Mouse (Mus musculus): ENCODE results near the gene Ncs1.
A peak's percentile ranks its signal among the peaks of the same experiment; 100 is the strongest.

Ncs1 gene

DNA sequence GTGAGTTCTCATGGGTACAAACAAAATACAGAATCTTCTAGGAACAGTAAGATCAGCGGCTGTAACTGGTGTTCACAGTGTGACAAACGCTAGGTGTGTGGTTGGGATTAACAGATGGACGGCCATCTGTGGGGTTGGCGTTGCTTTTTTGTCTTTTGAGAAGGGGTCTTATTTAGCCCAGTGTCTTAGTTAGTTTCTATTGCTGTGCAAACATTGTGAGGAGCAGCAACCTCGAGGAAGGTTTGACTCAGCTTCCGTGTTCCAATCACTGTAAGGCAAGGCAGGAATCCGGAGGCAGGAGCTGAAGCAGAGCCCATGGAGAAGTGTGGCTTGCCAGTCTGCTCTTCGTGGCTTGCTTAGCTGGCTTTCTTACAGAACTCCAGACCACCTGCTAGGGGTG lies 35.5 kb downstream of the Ncs1 start:
- no peak for DNase-seq

GRCm38 (mm10) chr2:31282266-31282665 lies 36.6 kb downstream of the Ncs1 start:
- no peak for DNase-seq

GRCm38 (mm10) chr2:31282880-31283279 lies 37.3 kb downstream of the Ncs1 start:
- no peak for DNase-seq

DNA sequence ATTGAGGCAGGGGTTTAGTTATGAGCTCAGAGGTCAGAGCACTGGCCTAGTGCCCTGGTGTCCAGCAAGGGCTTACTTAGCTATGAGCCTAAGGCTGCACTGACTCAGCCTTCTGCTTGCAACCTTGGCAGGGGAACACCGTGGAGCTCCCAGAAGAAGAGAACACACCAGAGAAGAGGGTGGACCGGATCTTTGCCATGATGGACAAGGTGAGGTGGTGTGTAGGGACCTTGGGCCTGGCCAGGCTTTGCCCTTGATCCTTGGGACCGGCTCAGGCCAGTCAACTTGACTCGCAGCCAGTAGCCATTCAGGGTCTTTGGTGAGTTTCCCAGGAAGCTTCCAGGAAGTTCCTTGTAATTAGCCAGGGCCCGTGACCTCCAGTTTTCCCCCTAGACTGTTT lies 38.9 kb downstream of the Ncs1 start:
- DNase-seq, result no peak

DNA sequence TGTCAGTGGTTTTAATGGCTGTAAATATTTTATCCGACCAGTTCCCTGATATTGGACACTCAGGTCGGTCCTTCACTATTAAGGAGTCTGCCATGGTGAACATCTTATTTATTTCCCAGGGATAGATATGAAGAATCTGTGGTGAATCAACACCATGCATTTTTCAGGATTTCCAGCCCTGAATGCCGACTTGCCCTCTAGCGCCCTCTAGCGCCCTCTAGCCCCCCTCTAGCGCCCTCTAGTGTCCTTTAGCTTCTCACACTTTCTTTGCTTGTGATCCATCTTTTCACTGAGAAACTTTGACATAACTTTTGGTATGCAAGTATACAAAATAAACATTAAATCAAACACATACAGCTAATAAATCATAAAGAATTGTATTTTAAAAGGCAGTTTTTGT lies 45.8 kb downstream of the Ncs1 start:
- no peak for DNase-seq

DNA sequence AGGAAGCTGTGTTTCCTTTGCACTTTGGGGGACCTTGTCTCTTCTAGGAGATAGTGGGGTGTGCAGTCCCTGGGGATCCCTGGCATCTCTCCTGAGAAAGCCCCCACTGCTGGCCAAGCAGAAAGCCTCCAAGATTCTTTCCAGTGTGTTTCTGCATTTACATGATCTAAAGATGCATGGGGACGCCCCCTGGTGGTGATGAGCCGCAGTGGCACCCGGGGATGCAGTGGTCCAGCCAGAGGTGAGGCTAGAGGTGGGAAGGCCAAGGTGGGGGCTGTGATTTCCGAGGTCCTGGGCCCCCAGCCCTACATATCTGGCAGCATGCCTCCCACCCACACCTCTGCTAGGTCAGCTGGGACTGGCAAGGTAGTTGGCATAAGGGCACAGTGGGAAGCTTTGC lies 49.4 kb downstream of the Ncs1 start:
- DNase-seq, result peak; percentile 59

- DNase-seq, result no peak
Measured at GRCm38 (mm10) chr2:31296395-31296794, 50.8 kb downstream of the Ncs1 start.

- DNase-seq, result peak; percentile 55
Measured at GRCm38 (mm10) chr2:31297602-31298268, 52.1 kb downstream of the Ncs1 start.

DNA sequence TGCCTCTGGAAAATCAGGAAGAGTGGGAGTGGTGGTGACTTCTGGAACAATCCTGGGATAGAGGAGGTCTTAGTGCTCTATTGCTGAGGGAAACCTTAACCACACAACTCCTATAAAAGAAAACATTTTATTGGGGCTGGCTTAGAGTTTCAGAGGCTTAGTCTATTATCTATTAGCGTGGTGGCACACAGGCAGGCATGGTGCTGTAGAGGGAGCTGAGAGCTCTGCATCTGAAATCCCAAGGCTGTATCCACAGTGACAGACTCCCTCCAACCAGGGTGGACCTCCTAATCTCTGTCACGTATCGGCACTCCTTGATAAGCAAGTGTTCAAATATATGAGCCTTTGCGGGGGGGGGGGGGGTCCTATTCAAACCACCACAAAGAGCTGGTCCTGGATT lies 53.2 kb downstream of the Ncs1 start:
- no peak for DNase-seq

DNA sequence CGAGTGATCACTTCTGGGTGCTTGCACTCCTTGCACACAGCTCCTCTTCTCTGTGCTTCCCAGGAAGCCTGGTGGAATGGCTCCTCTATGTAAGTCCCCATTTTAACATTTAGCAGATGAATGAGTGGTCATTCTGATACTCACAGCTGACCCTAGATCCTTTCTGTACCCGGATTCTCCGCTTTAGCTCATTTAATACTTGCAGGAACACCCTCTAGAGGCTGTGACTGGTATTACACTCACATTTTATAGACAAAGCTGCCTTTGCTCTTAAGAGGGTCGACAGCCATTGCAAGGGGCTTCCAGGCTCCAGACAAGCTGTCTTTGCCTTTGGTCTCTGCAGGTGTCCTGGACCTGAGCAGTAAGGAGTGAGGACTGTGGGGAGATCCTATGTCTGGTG lies 53.6 kb downstream of the Ncs1 start:
- DNase-seq, result no peak

DNA sequence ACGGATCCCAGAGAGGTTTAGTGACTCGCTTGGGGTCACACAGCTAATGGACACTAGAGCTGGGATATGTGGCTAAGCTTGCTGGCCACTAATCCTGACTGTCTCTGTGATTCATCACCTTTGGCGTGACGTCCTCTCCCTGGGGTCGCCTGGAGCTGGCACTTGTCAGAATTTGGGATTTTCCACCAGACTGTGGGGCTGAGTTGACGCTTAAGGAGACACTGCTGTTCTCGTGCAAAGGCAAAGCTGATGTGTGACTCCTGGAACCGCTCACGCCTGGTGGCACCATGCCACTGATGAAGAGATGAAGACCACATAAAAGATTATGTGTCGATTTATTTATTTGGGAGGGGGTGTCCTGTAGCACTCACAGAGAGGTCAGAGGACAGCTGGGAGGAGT lies 54.4 kb downstream of the Ncs1 start:
- DNase-seq, result no peak

DNA sequence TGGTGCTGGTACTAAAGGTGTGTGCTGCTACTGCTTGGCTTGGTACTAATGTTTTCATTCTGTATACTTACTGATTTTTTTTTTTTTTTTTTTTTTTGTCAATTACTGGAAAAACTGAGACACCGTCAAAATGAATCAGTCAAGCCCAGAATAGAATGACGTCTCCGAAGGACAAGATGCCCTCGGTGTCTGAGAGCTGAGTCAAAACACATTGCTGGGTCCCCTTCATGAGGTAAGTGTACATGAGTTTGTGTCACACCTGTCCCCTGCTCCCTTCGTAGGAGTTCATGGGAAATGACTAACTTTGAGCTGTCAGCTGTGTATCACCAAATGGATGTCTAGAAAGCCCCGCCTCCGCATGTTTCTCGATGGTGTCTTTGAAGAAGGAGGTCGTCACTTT lies 57.6 kb downstream of the Ncs1 start:
- DNase-seq, result no peak

- DNase-seq, result no peak
Measured at GRCm38 (mm10) chr2:31304191-31304590, 58.6 kb downstream of the Ncs1 start.

DNA sequence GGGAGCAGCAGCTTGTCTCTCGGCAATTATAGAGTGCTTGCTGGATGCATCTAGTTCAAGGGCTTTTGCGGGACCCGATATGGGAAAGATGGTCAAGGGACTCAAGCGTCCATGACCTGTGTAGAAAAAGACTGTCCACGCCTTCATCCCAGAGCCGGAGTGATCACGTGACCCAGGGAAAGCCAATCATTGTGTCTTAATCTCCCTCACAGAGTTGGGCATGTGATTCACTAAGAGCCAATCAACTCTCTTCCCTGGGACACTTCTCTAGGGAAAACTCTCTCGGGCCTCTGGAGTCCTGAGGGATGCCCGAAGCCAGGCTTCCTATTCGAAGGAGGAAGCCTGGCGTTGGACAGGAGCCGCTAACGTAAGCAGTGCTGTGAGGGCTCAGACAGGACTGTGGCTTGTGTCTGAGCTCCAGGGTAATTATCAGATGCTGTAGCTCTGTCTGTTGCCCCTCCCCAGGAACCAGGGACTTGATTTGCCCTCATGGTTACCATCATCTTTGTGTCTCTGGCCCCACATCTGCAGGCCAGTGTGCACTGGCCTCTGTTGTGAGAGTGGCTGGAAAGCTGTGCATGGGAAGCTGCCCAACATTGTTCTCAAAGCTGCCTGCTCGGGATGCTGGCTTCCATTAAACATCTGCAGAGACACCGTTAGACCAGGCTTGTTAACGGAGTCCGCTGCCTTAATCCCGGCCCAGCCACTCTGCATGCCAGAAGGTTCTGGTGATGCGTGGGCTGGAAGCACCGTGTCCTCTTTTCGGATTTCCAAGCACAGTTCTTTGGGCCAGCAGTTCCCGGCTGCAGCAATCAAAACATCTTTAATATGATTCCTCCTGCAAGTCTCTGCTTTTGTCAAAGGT lies 59.4 kb downstream of the Ncs1 start:
- DNase-seq, result no peak

DNA sequence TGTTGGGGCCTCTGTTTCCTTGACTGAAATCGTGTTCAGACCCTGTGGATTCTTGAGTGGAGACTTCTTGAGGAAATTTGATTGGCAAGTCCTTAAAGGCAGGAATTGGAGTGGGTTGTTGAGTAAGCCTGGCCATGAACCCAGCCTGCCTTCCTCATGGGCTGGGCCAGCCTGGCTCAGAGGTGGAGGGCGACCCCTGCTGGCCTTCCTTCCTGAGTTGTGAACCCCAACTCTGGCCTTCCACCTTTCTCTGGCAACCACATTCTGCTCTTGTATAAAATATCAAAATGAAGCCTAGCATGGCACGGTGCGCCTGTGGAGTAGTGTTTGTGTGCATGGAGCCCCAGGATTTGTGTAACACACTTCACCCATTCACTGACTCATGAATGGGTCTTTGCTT lies 60.1 kb downstream of the Ncs1 start:
- DNase-seq, result no peak

GRCm38 (mm10) chr2:31308257-31308656 lies 62.6 kb downstream of the Ncs1 start:
- no peak for DNase-seq

DNA sequence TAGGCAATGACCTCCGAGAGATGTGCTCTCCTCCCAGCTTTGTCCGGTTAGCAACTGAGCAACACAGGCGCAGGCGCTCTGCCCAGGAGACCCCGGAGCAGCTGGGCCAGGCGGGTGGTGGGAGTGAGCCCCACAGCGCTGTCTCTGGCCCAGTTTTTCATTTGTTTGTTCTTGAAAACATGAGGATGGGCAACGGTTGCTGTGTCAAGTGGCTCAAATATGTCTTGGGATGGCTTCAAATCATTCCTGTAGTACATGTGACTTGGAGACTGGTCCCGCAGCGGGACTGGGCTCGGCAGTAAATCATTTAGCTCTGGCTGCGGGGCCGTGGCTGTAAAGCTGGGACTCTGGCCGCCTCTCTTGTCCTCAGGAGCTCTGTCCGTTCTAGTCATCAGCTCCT lies 63.9 kb downstream of the Ncs1 start:
- DNase-seq, result no peak

- no peak for DNase-seq
Measured at GRCm38 (mm10) chr2:31314007-31314465, 68.4 kb downstream of the Ncs1 start, which contains the start of gene Hmcn2. TSS of gene Hmcn2 (plus strand) at chr2:31314415.

DNA sequence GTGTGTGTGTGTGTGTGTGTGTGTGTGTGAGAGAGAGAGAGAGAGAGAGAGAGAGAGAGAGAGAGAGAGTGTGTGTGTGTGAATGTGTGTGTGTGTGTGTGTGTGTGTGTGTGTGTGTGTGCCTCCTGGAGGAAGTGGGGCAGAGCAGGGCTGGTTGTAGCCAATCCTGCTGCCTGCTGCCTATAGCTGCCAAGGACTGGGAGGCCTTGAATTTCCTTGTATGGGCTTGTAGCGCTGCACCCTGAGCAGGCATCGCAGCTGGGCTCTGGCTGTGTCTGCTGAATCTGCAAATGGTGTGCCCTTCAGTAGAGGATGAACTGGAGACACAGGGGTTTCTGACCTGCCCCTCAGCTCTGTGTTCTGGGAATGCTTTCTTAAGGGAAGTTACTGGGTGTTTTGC lies 72.5 kb downstream of the Ncs1 start:
- no peak for DNase-seq

GRCm38 (mm10) chr2:31319200-31319599 lies 73.6 kb downstream of the Ncs1 start:
- no peak for DNase-seq

GRCm38 (mm10) chr2:31327186-31327585 lies 81.6 kb downstream of the Ncs1 start:
- DNase-seq, result no peak

GRCm38 (mm10) chr2:31337706-31338330 lies 92.2 kb downstream of the Ncs1 start:
- DNase-seq, result no peak

- DNase-seq, result no peak
Measured at GRCm38 (mm10) chr2:31339826-31340225, 94.2 kb downstream of the Ncs1 start.
